Mouse (Mus musculus): ENCODE measurements at regions not wholly inside any gene's neighbourhood (a gene's known extent, or its start where the extent isn't known, plus 50 kb on each side); places are given as distances from the start of the nearest gene placed in this dataset.
A peak's percentile ranks its signal among the peaks of the same experiment; 100 is the strongest.

DNA sequence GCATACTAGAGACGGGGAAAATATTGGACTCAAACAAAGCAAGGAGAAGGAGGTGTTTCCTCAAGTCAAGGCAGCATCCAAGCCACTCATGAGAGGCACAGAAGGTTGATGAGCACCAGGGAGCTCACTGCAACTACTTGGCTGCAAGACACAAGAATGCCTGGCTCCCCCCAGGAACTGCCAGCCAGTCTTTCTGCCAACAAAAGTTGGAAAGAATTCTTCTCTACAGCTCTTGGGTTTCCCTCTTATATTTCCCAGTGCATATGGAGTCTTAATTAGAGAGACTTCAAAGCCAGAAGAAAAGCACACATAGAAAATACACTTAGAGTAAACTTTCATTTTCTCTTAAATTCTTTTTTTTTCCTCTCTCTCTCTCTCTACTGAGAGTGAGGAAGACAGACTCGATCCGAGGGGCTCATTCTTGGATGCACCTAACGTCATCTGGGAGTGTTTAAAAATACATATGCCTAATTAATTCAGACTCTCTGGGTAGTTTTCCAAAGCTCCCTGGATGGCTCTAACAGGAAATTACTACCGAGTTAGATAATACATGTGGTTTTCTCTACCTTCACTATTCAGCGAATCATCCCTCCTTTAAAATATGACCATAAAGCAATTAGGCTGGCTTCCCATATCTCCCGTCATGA is 222.7 kb downstream of the Fam84b start:
- DNase-seq = peak; percentile 8 to 52

DNA sequence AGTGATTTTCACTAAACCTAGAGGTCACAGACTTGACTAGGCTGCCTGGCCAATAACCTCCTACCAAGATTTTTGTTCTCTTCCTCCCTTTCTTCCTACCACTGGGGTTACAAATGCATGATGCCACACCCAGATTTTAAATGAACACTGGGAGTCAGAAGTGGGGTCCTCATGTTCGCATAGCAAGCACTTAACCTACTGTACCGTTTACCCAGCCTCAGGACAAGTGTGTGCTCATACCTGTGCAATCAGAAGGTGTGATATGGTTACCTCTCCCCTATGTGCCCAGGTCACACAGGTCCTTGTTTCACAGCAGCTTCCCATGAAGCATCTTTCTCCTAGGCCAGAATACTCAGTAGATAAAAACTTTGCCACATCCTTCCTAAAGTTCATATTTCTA is 234.8 kb downstream of the Fam84b start:
- no peak for DNase-seq

DNA sequence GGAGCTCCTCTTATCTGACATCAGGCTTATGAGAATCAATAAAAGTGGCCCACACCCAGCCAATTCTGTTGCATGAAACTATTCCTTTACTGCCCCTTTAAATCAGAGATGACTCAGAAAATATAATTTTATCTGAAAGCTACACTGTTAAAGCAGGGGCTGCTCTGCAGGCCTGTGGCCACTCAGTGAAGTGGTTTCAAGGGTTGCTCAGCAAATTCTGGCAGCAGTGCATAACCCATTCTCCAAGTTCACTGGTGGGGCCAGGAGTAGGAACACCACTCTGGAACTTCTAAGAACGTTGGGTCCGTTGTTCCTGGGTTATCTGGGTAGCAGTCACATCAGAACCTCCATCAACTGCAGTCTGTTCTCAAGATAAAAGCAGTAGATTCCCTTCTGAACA is 236.2 kb downstream of the Fam84b start:
- no peak for DNase-seq

DNA sequence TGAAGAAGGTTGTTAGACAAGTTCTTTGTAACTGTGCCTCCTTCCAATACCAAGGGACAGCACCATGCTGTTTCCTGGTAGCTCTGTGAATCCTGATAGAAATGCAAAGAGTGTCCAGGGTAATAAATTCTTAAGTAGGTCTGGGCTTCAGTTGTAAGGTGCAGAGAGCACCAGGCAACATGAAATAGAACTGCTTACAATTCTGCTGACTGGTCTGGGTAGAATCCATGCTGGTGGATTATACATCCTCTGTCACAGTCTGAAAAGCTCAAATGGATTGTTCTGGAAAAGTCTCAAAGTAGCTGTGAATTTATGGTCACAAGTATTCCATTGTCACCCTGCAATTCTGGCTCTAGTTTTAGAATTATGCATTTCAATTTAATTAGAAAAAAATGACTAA is 251.7 kb downstream of the Fam84b start:
- DNase-seq = no peak

DNA sequence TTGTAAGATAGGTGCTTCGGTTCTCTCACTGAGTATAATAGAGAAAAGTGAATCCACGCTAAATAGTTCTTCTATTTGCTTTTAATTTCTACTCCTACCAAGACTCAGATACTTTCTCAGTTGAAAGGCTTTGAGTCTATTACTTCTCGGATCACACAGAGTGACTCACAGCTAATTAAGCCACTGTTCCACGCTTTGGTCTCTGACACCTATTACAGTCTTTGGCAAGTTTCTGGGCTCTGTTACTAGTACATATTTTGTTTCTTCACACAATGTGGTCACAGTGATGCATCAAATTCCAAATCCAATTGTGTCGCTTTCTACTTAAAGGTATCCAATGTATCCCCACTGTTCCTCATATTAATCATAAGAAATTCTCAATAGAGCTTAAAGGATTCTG is 276.5 kb downstream of the Fam84b start:
- DNase-seq = no peak

DNA sequence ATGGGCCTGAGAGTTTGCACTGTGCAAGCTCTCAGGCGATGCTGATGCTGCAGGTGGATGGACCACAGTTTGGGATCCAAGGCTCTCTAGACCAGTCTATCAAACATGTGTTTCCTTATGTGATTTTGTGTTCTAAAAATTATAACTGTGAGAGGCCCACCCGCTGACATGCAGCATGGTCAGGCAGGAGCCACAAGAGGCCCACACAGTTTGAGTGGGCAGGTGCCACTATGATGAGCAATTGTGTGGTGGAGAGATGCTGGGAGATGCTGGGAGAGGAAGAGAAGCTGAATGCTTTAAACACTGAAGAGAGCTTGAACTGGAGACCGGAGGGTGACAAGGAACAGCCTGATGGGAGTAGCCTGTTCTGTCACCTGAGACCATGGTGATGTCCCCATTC is 287.3 kb downstream of the Fam84b start:
- DNase-seq = no peak

DNA sequence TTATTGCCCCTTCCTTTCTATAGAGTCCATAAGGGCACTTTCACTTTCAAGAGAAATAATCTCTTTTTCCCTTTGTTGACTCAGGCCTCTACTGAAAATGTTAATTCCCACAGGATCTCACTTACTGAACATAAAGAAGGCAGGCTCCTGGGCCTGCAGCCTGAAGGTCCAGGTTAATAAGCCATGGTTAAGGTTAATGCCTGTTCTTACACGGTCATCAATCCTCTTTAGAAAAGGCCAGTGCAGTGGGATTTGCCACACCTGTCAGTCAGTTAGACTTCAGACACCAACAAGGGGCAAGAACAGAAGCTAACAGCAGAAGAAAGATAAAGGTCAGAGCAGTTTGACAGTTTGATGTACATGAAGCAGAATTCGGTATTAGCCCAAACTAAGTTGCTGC is 288.6 kb downstream of the Fam84b start:
- no peak for DNase-seq

DNA sequence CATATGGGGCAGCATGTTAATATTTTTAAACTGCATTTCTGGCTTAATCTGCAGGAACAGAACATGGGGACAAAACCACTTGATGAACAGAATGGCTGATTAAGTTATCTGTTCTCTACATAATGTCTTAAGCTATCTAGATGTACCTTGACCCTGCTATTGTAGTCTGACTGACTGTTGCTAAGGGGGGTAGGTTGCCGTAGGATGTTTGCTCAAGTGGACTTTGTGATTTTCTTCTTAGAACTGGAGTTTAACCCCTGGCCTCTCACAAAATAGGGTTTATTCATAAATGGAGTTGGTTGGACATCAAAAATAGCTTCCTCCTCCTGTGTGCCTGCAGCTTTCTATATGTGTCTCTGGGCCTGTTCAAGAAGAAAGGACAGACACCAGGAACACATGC is 292.9 kb downstream of the Fam84b start:
- DNase-seq = no peak

DNA sequence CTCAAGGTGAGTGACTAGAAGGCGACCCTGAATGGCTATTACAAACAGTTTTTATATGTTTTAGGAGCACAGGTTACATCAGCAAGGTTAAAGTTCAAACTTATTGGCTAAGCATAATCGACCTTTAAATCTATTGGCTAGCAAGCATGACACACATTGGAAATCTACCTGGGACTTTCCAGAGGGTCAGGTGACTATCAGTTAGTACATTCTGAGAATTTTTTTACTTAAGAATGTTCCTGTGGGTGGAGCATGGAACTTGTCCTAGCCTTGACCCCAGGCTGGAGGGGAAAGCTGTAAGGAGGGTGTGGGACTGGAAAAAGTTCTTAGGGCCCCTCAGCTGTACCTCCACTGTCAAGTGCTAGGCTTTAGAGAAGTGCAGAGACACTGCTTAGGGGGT is 297.9 kb downstream of the Fam84b start:
- DNase-seq = no peak

DNA sequence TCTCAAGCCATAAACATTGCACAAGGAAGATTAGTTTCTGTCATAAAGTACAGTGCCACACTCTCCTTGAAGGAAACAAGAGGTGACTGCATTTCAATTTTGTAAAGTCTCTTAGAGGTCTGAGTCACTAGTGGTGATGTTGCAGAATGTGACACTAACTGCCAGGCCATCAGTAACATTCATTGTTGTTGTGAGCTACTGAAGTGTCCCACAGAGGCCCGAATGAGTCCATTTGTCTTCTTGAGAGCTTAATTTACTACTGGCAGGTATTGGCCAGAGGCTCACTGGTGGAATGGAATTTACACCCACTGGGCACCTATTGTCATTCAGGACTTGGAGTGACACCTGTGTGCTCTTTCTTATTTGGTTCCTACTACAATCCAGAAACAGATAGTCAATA is 299.0 kb downstream of the Fam84b start:
- no peak for DNase-seq

DNA sequence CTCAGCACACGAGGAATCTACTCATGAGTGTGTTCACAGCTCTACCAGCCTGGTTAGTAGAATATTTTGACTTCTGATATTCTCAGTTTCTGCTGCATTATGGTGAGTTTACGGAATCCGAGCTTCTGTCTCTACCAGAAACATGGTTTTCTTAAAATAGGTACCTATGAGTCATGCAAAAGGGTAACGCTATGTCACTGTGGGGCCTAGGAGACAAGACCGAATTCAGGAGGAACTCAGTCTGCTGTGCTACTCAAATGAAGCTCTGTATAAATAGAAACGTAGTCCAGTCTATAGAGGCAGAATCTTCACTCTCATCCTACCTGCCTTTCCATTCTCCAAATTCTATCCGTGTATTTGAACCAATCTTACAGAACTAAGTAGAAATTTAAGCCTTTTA is 305.5 kb downstream of the Fam84b start:
- DNase-seq = no peak

DNA sequence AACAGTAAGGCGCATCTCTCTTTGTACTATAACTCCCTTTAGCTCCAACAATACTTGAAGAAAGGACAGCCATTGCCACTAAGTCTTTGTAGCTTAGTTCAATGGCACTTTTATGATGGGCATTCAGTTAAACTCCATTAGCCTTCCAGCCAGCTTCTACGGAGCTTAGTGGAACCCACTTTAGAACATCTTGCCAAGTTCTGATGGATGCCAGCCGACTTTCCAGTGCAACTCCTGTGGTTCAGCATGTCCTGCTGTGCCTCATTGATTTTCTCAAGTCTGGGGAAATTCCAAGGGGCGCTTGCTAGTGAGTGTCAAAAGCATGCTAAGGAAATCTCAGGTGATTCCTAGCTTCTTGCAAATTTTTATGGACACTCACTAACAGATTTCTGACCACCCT is 316.4 kb downstream of the Fam84b start:
- DNase-seq = peak; percentile 5 to 9

DNA sequence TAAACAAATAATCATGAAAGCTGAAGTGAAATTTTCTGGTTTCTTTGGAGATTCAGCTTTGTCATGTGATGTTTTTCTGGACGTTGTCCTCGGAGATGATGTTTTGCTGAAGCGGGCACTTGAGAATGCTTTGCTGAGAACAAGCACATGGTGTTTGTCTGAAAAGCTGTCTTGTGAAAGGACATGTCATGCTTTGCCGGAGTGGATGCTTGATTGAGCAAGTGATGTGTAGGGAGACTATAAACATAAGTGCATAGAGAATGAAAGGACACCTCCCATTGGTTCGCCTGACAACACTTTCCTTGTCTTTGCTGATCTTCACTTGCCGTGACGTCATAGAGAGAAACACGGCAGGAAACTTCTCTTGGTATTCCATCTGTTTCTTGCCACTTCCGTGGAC is 318.9 kb downstream of the Fam84b start:
- no peak for DNase-seq

DNA sequence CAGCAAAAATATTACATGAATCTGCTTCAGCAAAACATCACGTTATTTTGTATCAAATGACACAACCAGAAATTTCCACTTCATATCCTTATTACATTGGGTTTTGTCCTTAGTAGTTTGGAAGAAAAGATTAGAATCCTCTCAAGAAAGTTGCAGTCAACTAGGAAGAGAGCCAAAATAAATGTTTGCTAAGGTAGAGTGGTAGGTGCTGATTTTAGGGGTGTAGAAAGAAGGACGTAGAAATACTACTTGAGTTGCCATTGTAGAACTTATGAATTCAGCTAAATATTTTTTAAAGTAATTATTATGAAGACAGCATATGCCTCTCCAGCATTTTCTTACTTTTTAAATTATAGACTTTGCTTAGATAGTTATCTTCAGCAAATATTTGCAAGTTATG is 336.8 kb downstream of the Fam84b start:
- no peak for DNase-seq

DNA sequence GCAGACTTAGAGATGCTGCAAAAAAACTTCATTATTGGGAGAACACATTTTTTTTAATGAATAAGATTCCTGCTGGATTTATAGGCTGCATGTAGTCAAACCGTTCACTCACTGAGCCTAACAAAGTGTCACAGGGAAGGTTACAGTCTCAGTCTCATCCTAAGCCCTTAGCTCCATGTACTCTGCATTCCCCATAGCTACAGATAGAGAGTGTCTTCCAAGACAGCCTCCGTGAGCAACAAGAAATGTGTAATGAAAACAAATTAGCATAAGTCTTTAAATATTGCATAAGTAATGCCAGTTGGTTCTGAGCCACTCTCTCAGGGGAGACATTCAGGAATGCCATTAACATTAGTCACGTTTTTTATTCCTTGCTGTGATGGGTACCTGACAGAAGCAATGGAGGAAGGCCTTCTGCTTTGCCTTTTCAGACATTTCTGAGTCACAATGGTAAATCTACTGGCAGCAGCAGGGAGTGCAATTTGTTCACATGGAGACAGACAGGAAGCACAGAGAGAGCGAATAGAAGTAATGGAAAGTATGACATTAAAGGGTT is 376.7 kb downstream of the Fam84b start:
- no peak for DNase-seq

DNA sequence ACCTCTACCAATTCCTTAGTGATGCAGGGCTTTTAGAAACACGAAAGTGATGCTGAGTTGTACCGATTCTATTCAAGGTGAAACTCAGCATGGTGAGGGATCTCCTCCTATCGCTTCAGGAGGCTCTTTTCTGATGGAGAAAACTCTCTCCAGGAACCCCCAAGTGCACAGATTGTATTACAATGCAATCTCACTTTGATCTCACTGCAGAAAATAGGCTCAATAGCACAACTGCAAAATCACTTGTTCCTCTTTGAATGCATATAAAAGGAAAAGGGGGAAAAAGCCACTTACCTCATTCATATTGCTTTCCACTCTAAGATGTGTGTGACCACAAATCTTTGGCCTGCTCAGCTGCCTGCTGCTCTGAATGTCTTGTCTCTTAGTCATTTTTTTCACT is 378.5 kb downstream of the Fam84b start:
- no peak for DNase-seq

DNA sequence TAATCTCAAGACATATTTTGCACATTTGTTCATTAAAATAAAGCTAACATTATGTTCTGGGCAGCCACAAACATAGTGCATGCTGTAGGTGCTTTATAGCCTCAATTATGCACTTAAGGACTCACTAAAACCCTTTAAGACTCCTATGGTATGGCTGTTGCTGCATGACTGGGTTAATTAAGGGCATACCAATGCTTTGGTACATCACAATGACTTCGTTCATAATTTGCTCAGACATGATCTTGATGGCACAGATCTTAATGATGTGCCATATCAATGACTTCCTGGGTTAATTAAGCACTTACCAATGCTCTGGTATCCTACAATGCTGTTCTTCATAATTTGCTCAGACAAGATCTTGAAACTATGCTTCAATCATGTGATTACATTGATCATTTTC is 415.5 kb upstream of the 4933412E24Rik start:
- no peak for DNase-seq

DNA sequence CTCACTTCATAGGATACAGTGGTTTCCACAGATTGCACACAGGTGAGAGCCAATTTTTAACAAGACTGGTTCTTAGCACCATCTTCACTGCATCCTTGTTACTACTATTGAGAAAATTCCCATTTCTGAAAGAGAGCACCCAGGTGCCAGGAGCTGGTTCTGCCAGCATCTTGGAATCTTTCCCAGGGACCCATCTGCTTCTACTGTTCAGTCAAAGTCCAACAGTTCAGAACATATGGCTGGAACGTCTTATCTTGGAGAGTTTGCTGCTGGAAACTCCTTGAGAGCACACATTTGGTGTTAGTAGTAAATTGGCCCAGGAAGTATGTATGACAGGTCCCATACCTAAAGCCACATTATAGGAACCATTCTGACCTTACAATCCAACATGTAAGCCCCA is 402.7 kb upstream of the 4933412E24Rik start:
- DNase-seq = peak; percentile 65 to 77

DNA sequence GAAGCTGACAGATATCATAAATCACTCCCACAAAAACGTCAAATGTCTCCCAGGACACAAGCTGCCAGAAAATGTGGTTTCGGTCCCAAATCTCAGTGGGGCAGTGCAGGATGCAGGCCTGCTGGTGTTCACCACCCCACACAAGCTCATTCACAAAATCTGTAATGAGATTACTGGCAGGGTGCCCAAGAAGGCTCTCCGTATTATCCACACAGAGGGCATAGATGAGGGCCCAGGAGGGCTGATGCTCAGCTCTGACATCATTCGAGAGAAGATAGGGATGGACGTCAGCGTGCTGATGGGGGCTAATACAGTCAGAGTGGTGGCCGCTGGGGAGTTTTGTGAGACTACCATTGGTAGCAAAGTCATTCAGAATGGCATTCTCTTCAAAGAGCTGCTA is 375.9 kb upstream of the 4933412E24Rik start:
- peak; percentile 28 to 47 for DNase-seq

DNA sequence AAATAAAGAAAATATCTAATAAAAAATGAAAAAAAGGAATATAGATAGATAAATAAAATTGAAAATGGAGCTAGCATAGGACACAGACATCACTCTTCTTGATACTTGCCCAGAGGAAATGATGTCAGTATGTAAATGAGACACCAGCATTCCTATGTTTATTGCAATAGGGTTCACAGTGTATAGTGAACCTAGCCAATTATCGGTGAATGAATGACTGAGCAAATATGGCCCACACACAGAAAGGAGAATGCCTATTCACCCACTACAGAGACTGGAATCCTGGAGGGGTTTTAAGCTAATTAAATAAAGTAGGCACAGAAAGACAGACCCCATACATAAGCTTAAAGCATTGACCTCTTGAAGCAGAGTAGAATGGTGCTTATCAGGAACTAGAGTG is 373.9 kb upstream of the 4933412E24Rik start:
- DNase-seq = no peak

DNA sequence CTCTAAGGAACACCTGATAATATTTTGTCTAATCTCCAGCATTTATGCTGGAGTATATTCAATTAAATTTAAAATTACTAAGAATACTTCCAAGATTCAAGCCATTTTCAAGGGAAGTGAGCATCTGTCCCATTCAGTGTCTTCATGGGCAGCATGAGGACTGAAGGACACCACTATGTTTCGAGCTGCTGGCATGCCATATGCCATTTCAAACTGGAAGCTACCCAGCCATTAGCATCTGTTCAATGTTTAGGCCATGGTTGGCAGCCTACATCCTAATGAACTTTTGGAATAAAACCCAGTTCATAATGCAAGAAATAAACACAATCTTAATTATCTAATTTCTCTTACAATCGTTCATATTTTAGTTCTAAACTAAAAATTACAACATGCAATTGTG is 371.5 kb upstream of the 4933412E24Rik start:
- DNase-seq = peak; percentile 29 to 57

Measured in cerebellum, postnatal 14 days (tissue).